Mouse (Mus musculus) G1E (cell line): ENCODE data around the gene Slc13a4.

Source experiments
- CTCF ChIP-seq: IDR thresholded peaks from 2 replicates; pipeline ENCODE4 v1.5.1; 2012; ENCODE audit warnings: low read depth, low read length, inconsistent platforms, mixed read lengths
- GATA2 ChIP-seq: IDR thresholded peaks from 2 replicates; pipeline ENCODE4 v1.6.1; 2012; ENCODE audit warnings: low read depth, low read length, inconsistent platforms, borderline replicate concordance

- TF ChIP-seq CTCF, result no peak
- no peak for TF ChIP-seq GATA2
Observed at GRCm38 (mm10) chr6:35319850-35320249, 11.9 kb upstream of the Slc13a4 start.
